Mouse (Mus musculus): ENCODE data around the gene Arpc2. TPM values are rescaled to one million over a fixed set of nuclear protein-coding genes. Genes with fewer than 3 reads are reported as not detected.

Arpc2 gene
- total RNA-seq (2021), result 100 to 1,000 TPM; 259 to 262 TPM

- peak; percentile 97 to 99 for DNase-seq (ENCODE audit: low spot score in 2 of 2)
- intact Hi-C loops (cut with DNase I), result loop anchor here (2.0 kb wide), 1 partner anchor 49 kb away; the partner anchor contains the start of genes Aamp and Pnkd
These were observed at the start of gene Arpc2 for GRCm38 (mm10) chr1:74235938-74236589. Arpc2 (plus strand) TSS chr1:74236084.

GRCm38 (mm10) chr1:74190471-74190870 lies 45.4 kb upstream of the Arpc2 start:
- DNase-seq (ENCODE audit: low spot score in 2 of 2), result no peak
- intact Hi-C loops (cut with DNase I), result no loop called here

DNA sequence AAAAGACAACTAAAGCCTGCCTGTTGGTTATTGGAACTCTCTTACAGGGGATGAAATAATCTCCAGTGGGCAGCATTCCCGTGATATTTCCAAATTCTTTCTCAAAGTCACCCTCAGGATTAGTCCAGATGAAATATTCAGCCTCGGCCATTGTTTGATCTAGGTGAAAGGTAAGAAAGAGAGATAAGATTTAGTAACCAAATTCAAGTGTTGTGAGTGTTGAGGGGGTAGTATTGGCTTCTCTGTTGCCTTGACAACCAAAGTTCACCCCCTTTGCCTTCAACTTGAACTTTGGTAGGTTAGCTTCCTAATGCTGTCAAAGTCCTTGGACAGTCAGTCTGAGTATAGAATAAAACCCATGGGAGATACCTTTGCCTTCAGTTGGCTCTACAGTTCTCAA lies 43.2 kb upstream of the Arpc2 start:
- intact Hi-C loops (cut with DNase I), result no loop called here

DNA sequence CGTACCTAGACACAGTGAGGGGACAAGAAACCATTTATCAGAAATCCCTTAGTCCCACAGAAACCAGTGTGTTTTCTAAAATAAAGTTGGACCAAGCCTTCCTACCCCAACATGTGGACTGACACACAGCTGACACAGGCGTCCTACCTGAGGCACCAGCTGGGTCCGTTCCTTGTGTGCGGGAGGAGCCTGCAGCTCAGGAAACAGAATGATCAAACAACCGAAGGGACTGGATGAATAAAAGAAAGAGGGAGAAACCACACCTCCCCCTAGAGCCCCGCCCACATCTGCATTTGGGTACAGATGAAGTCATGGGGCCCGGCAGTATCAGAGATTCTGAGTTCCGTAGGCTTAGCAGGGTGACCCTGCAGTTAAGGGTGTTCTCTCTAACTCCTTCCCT lies 41.4 kb upstream of the Arpc2 start, which contains the start of gene Cxcr1:
TSS of gene Cxcr1 (minus strand) at position 187 of the 400 bp plus-strand sequence.
- intact Hi-C loops (cut with DNase I), result no loop called here
- no peak for DNase-seq (ENCODE audit: low spot score in 2 of 2)

More for the DNA sequence above, 43.2 kb upstream of the Arpc2 start:
- no peak for DNase-seq (ENCODE audit: low spot score in 2 of 2)

GRCm38 (mm10) chr1:74195961-74196360 lies 39.9 kb upstream of the Arpc2 start:
- no peak for DNase-seq (ENCODE audit: low spot score in 2 of 2)
- intact Hi-C loops (cut with DNase I), result loop anchor here (2.0 kb wide), 1 partner anchor 293 kb away; no protein-coding TSS in a partner anchor

- no peak for DNase-seq (ENCODE audit: low spot score in 2 of 2)
These were observed 39.1 kb upstream of the Arpc2 start for GRCm38 (mm10) chr1:74196621-74197419.

DNA sequence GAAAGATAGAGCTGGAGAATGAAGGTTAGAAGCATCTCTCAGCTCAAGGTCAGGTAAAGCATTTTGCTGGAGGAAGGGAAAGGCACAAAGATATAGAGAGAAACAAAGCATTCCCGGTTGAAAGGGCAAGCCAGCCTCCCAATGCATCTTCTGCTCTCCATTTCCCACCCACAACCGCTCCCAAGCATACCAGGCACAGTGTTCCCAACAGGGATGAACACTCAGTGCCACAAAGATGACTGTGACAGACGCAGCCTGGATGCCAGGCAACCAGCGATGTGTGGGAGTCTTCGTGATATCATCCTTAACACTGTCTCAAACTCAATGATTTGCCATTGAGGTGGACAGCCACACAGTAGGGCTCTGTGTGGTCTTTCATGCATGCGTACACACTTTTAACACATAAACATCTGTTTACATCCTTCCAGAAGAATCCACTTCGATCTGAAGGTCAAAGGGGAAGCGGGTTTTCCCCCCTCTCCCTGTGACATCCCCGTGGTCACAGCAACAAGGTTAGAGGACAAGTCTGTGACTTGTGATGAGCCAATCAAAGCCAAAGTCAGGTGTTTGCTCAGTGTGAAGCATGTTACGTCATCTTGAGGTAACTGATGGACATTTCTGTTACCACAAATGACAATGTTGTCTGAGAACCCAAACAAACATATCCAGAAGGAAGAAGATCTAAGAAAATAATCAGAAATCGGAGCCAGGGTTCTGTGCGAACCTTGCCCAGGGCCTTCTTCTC lies 38.0 kb upstream of the Arpc2 start:
- intact Hi-C loops (cut with DNase I), result loop anchor here (2.0 kb wide), 1 partner anchor 295 kb away; no protein-coding TSS in a partner anchor
- peak; percentile 54 to 57 for DNase-seq (ENCODE audit: low spot score in 2 of 2)

More at GRCm38 (mm10) chr1:74196621-74197419, 39.1 kb upstream of the Arpc2 start:
- intact Hi-C loops (cut with DNase I), result loop anchor here (2.0 kb wide), 1 partner anchor 294 kb away; no protein-coding TSS in a partner anchor

DNA sequence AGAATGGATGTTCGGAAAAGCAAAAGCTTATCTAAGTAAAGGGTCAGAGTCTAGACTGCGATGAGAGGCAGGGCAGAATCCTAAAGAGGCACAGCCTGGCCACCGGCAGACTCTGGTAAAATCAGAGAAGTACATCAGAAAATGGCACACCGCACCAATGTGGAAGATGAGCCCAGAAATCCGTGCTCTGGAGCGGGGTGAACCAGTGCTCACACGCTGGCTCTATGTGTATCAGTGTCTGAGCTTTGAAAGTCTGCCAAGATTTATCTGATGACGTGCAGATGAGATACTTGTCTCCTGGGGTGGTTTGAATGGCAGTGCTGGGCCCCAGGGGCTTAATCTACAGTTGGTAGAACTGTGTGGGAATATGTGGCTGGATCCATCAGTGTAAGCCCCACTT lies 36.8 kb upstream of the Arpc2 start:
- intact Hi-C loops (cut with DNase I), result no loop called here
- DNase-seq (ENCODE audit: low spot score in 2 of 2), result no peak

DNA sequence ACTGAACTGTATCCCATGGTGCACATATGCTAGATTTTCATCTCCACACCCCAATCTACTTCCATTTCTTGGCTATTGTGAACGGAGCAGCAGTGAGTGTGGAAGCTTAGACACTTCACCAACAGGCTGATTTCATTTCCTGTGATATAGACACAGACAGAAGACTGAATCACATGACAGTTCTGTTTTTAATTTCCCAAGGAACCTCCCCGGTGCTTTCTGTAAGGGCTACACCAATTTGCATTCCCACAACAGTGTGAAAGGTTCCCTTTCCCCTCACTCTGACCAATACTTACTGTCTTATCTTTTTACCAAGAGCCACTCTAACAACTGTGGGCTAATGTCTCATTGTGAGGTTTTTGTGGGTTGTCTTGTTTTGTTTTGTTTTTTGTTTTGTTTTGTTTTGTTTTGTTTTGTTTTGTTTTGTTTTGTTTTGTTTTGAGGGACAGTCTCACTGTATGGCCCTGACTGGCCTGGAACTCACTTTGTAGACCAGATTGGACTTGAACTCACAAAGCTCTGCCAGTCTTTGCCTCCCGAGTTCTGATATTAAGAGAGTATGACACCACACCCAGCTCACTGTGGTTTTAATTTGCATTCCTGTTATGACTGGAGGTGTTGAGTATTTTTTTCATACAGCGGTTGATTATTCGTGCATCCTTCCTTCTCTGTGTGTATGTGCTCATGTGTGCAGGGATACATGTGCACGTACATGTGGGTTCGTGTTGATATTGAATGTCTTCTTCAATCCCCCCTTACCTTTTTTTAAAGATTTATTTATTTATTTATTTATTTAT lies 34.6 kb upstream of the Arpc2 start:
- DNase-seq (ENCODE audit: low spot score in 2 of 2), result no peak
- intact Hi-C loops (cut with DNase I), result loop anchor here (10.0 kb wide), 1 partner anchor 164 kb away; the partner anchor contains the start of gene Catip

DNA sequence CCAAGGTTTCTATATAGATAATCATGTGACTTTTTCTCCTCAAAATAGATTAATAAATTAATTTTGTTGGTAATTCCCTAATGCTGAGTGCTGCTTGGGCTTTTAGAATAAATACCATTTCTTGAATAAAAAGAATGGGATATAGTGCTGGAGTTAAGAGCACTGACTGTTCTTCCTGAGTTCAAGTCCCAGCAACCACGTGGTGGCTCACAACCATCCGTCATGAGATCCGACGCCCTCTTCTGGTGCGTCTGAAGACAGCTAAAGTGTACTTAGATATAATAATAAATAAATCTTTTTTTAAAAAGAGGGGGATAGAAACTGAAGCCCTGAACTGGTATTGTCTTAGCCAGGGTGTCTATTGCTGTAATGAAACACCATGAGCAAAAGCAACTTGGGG lies 32.4 kb upstream of the Arpc2 start:
- intact Hi-C loops (cut with DNase I), result loop anchor here (10.0 kb wide), 1 partner anchor 161 kb away; the partner anchor contains the start of gene Catip
- DNase-seq (ENCODE audit: low spot score in 2 of 2), result no peak

DNA sequence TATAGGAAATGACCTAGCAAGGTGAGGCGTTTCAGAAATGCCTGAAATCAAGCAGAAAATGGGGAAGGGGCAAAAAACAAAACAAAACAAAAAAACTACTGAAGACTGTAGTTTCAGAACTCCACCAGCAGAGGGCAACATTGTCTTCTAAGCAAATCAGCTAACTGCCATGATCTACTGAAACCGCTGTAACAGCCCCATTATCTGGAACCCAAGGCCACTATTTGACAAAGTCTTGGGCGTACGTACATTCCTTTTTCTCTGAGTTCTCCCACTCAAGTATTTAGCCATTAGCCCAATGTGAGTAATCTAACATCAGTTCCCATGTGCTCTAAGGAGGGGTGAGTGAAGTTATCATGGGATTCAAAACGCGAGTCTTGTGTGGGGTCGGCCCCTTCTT lies 30.0 kb upstream of the Arpc2 start:
- intact Hi-C loops (cut with DNase I), result loop anchor here (5.0 to 10.0 kb wide), 4 partner anchors 36 to 246 kb away; partner anchors contain the start of gene Catip
- no peak for DNase-seq (ENCODE audit: low spot score in 2 of 2)

GRCm38 (mm10) chr1:74206642-74207041 lies 29.2 kb upstream of the Arpc2 start:
- intact Hi-C loops (cut with DNase I), result loop anchor here (5.0 to 10.0 kb wide), 4 partner anchors 36 to 246 kb away; partner anchors contain the start of gene Catip
- DNase-seq (ENCODE audit: low spot score in 2 of 2), result no peak

GRCm38 (mm10) chr1:74207906-74208305 lies 28.0 kb upstream of the Arpc2 start:
- intact Hi-C loops (cut with DNase I), result loop anchor here (5.0 to 10.0 kb wide), 4 partner anchors 34 to 244 kb away; partner anchors contain the start of gene Catip
- peak in 1 of 2 experiments; percentile 33 for DNase-seq (ENCODE audit: low spot score in 2 of 2)

DNA sequence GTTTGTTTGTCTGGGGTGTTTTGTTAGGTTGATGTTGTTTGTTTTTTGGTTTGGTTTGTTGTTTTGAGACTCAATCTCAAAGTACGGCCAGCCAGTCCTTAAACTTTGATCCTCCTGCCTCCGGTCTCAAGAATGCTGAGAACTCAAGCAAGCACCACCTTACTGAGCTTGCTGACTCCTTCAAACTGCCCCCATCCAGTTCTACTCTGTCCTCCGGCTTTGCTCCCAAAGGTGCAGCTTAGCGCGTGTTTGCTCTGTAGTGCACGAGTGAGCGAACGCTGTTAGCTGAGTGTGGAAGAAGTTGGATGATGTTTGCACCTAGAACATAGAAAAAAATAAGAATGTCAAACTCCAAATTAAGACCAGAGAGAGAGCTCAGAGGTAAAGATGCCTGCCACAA lies 26.9 kb upstream of the Arpc2 start:
- no peak for DNase-seq (ENCODE audit: low spot score in 2 of 2)
- intact Hi-C loops (cut with DNase I), result loop anchor here (5.0 to 10.0 kb wide), 4 partner anchors 33 to 243 kb away; partner anchors contain the start of gene Catip

DNA sequence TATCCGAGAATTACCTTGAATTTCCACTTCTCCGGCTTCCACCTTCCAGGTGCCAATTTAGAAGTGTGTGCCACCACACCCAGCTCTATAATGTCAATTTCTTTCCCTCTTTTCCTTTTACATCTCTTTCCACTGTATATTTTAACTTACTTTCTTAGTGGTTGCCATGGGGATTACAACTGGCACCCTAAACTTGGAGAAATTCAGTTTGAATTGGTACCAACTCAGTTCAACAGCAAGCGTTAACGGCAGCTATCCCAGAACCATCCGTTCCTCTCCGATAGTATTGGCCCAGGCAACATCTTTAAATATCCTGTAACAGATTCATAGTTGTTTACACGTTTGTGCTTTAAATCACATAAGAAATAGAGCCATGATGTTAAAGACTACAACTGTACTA lies 16.0 kb upstream of the Arpc2 start:
- intact Hi-C loops (cut with DNase I), result no loop called here

GRCm38 (mm10) chr1:74227317-74227716 lies 8.6 kb upstream of the Arpc2 start:
- intact Hi-C loops (cut with DNase I), result no loop called here
- no peak for DNase-seq (ENCODE audit: low spot score in 2 of 2)

More for the DNA sequence above, 16.0 kb upstream of the Arpc2 start:
- no peak for DNase-seq (ENCODE audit: low spot score in 2 of 2)

DNA sequence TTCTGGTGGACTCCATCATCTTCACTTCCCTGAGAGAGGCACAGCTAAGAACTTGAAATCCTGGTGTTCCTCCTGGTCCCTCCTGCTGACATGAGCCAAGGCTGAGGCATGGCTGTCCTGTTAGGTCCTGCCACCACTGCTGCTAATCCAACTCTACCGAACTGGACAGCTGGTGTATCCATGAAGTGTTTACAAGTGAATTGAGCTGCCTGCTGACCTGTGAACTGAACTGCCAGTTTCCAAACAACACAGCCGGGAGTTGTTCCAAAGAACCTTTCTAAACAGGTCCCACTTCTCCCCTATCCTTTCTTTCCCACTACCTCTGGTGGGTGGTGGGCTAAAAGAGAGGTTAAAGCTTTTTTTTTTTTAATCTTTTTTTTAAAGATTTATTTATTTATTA lies 5.9 kb upstream of the Arpc2 start:
- intact Hi-C loops (cut with DNase I), result no loop called here
- DNase-seq (ENCODE audit: low spot score in 2 of 2), result no peak

- DNase-seq (ENCODE audit: low spot score in 2 of 2), result no peak
- intact Hi-C loops (cut with DNase I), result no loop called here
These were observed 4.9 kb upstream of the Arpc2 start for GRCm38 (mm10) chr1:74230992-74231391.
